ENCODE assay signal across 8 mouse cellular contexts in genomic region chr8:13756982-13757804, GRCm38 (mm10). TPM values are rescaled to one million over a fixed set of nuclear protein-coding genes. Genes with fewer than 3 reads are reported as not detected.
DNase-seq lines count a peak whose midpoint lies in the region; ATAC-seq and TF ChIP-seq lines count a peak whose summit lies in the region.

Gene Cdc16 (plus strand): TSS chr8:13757676.

- no peaks in the 10 kb centered on the region for H3K27me3 ChIP-seq in forebrain, embryonic 15.5 days

- peak within 1 kb of the TSS; percentile 73 for H3K4me2 ChIP-seq in forebrain, embryonic 15.5 days (replicated peaks)

- 8% methylated on average over 40 of the region's 40 CpGs for WGBS in forebrain, embryonic 15.5 days
- WGBS in lung, adult 2 months = 5% methylated on average over 40 of the region's 40 CpGs

- TF ChIP-seq POLR2A in lung, adult 2 months (IDR thresholded peaks at IDR 0.05; ENCODE audit: borderline replicate concordance, extremely low read depth, low read depth, low read length) = peak; percentile 59; the same call in 1 of the 2 replicates

- no peak for TF ChIP-seq CTCF in lung, adult 2 months (IDR thresholded peaks at IDR 0.05; ENCODE audit: insufficient read depth, low read length)

- ATAC-seq in forebrain, embryonic 15.5 days (replicated peaks) = peak; percentile 98
- ATAC-seq in neutrophil, adult 5-6 weeks (ENCODE audit: extremely low read depth, insufficient number of reproducible peaks, low FRiP score, poor library complexity, severe bottlenecking) = peak; percentile 83

- DNase-seq in ES-CJ7 (ENCODE audit: low read depth, low spot score) = peak; percentile 95
- DNase-seq in cerebellum, adult 11 months = peak; percentile 86
- DNase-seq in heart, postnatal 25 days (ENCODE audit: low spot score) = peak; percentile 75
- DNase-seq in layer of hippocampus, adult 18-20 months (ENCODE audit: low spot score in 2 of 2) = peak; percentile 77 to 91
- peak; percentile 91 for DNase-seq in lung, adult 2 months
- peak; percentile 66 to 74 for DNase-seq in thymus, adult 18-20 months

- H3K36me3 ChIP-seq in forebrain, embryonic 15.5 days = peaks cover 13% of the 10 kb centered on the region

- intact Hi-C loops in heart, postnatal 25 days (cut with DNase I) = loop anchor here (2.0 kb wide), 1 partner anchor 30 kb away; no protein-coding TSS in a partner anchor

- peaks cover 27% of the 10 kb centered on the region for H3K4me1 ChIP-seq in forebrain, embryonic 15.5 days
- H3K4me1 ChIP-seq in lung, adult 2 months (ENCODE audit: control insufficient read depth, insufficient read depth, low read length) = peaks cover 12% of the 10 kb centered on the region

- H3K9ac ChIP-seq in forebrain, embryonic 15.5 days (replicated peaks) = peak within 1 kb of the TSS; percentile 94

- H3K9me3 ChIP-seq in forebrain, embryonic 15.5 days = no peaks in the 10 kb centered on the region

- H3K27ac ChIP-seq in forebrain, embryonic 15.5 days (replicated peaks) = peak within 1 kb of the TSS; percentile 74

- peak within 1 kb of the TSS; percentile 99 for H3K4me3 ChIP-seq in forebrain, embryonic 15.5 days
- peak within 1 kb of the TSS; percentile 80 for H3K4me3 ChIP-seq in lung, adult 2 months (replicated peaks; ENCODE audit: extremely low read depth, low read depth, low read length)

RNA-seq across cellular contexts. Expression of gene Cdc16, which starts in this region (rescaled TPM):
- 182 and 187 TPM in 2 replicates for polyA plus RNA-seq in forebrain, embryonic 15.5 days (2015; fragmentation: Nextera tagmentation; extraction: Ambion mirVana)
- total RNA-seq in heart, postnatal 25 days (2021) = 10 to 100 TPM; 29.0 to 31.6 TPM
- total RNA-seq in layer of hippocampus, adult 18-20 months (2021) = 10 to 100 TPM; 51.9 to 52.4 TPM
- polyA plus RNA-seq in lung, adult 2 months (2012; rRNA removed) = 31.2 TPM in 2 replicates
- total RNA-seq in neutrophil, adult 5-6 weeks (2017) = 37.8 and 38.2 TPM in 2 replicates

Comparison
In these comparisons a context has a peak if more than half of its experiments do, and no peak if none do; other contexts are left out.
1. Peak in every context shown above with its lines: DNase-seq, ATAC-seq, H3K4me3 ChIP-seq and H3K27ac ChIP-seq.